Mouse (Mus musculus) layer of hippocampus, postnatal 10 days (tissue): Measurements from ENCODE around the gene Acvr1b. TPM values are rescaled to one million over a fixed set of nuclear protein-coding genes. Genes with fewer than 3 reads are reported as not detected.
A peak's percentile ranks its signal among the peaks of the same experiment; 100 is the strongest.

Source experiments
- DNase-seq, 2 experiments: peaks; one replicate each; pipeline ENCODE4 v3.0.0; 2021; ENCODE audit warnings: low spot score in 2 of 2
- total RNA-seq, 2 experiments: library from RNA; stranded (reverse); gene quantifications; 2 replicates each; pipeline ENCODE4 v1.2.3; 2021

Acvr1b gene
- total RNA-seq, 2 experiments from 2014 or later, result 78.9 to 79.2 TPM

GRCm38 (mm10) chr15:101174294-101175130, 645 bp downstream of the Acvr1b start:
- DNase-seq, result peak in 1 of 2 experiments; percentile 48

DNA sequence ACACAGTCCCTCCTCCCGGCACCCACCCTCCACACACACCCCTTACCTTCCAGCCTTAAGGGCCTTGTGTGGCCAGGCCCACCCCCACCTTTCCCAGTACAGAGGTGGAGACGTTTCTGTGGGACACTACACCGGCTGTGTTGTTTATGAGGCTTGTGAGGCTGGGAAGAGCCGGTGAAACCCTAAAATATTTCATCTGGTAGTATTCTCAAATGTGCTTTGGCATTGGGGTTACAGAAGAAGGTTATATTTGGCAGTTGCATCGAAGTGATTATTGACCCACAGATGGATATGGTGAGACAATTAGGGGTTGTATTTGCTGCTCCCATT, 1.2 kb downstream of the Acvr1b start:
- DNase-seq, result no peak

GRCm38 (mm10) chr15:101175613-101176283, 1.9 kb downstream of the Acvr1b start:
- DNase-seq, result no peak

DNA sequence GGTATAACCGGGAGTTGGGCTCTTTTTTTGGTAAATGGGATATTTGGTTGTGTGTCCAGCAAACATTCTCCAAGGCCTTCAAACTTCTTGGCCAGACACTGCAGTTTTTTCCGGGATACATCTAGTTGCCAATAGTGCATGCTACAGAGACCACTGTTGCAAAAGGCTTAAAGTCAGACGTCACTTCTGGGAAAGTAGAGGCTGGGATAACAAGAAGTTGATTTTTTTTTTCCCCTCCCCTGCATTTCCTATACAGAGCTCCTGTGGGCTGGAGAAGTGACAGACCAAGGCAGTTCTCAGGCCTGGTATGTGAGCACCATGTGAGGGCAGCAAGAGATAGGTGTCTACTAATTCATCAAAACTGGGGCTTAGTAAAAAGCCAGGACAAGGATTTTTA, 2.4 kb downstream of the Acvr1b start:
- no peak for DNase-seq

DNA sequence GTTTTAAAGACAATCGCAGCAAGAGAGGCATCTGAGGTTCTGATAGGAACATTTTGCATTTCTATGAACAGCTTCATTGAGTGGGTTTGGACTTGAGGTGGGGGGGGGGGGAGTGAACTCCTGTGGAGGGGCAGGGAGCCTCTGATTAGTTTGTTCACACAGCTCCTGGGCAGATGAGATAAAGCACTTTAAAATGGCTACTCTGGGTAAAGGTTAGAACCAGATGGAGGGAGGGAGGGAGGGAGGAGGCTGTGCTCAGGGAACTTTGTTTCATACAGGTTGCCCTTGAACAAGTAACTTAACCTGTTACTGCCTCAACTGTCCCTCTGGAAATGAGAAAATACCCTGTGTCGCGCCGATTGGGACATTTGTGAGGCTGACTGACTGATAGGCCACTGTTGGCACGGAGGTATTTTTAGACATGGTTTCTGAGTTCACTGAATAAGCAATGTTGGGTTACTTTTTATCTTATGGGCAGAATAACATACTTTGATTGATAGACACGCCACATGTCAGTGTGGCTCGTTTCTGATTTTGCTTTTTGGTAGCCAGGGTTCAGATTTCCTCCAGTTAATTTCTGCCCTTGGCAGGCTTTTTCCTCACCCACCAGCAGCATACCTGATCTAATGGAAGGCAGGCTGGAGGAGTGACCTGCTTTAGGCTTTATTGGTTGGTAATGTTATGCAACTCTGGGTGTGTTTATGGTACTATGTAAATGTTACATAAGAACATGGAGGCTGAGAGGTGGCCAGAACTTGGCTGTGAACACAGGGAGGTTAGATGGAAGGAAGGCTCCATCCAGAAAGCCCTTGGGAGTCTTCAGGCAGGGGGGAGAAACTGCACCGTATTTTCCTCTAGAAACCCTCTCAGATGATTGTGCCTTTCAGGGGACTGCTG, 3.2 kb downstream of the Acvr1b start:
- DNase-seq, result no peak

DNA sequence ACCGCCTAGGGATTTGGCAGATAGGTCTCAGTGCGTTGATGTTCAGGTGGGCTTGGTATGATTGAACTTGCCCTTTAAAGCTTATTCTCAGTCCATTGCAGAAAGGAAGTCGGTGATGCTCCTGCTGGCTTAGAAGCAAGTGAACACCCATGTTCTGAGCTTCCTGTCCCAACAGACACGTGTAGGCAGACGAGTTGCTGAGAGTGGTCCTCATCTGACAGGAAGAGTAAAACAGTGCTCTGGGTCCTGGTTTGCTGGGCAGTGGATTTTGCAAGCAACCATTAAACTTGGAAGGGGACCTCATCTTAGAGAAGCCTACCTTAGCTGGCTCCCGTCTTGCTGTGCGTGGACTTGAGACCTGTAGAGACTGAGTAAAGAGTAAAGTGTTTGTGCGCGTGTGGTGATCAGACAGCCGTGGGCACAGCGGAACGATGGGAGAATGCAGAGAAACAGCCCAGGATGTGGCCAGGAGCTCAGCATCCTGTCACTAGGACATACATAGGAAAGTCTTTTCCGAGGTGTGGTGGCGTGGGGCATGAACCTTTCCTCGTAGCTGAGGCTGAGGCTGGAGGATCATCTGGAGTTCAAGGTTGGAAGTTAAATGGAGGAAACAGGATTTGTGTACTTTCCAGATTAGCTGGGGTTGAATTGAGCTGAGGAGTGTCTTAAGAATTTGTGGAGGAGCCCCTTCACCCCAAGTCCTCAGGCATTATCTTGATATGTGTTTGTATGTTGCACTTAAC, 6.7 kb downstream of the Acvr1b start:
- DNase-seq, result no peak

DNA sequence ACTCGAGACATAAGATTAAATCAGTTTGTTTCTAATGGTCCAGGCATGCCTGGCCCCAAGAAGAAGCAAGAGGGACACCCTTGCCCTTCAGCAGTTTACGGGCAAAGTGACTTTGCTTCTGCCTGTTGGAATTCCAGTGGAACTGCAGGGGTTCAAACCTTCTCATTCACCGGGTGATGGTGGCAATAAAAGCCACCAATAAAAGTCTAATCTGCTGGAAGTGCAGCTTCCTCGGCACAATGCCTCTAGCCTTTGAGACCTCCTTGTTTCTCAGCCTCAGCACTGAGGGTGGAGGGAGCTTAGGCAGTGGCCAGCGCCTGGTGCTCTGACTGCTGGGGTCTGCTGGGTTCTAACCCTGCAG, 7.2 kb downstream of the Acvr1b start:
- no peak for DNase-seq

DNA sequence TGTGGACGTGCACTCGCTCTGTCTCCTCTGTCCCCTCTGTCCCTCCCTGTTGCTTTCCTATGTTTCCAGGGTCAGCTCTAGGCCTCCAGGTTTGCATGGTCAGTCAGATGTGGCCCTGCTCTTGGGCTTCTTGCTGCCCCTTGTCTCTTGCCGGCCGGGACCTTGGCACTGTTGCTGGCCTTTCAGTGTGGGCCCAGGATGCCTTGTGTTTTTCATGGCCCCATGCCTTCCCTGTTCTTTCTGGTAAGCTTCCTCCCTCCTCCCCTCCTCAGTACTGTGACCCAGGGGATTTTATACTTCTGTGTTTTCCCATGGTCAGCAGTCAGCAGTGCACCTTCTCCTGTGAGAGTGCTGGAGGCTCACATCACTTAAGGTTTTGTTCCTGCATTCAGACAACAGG, 7.6 kb downstream of the Acvr1b start:
- no peak for DNase-seq

DNA sequence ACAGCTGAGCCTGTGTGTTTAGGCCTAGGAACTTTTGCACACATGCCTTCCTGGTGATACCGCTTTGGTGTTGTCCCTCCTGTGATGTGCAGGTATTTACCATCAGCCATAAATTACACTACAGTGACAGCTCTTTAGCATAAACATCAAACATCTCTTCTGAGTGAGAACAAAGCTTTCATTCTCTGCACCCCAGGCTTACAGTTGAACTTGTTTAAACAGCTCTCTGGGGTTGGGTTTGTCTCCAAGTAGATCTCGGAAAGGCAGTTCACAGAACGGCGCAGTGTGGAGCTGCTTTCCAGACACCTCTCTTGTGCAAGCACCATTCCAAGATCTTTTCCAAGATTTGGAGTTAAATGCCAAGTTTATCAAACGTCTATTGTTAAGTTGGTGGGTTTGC, 8.8 kb downstream of the Acvr1b start:
- DNase-seq, result no peak

DNA sequence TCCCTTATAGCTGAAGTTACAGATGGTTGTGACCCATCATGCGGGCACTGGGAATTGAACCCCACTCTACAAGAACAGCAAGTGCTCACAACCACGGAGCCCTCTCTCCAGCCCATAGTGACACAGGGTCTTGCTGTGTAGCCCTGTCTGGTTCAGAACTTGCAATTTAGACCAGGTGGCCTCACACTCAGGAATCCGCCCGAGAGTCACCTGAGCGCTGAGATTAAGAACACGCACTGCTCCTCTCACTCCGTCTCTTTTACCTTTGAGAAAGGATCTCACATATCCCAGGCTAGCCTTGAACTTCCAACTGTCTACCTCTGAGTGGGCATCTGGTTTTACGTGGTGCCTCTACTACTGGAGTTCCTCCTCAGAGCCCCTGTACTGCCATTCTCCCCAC, 10.4 kb downstream of the Acvr1b start:
- DNase-seq, result no peak

GRCm38 (mm10) chr15:101185549-101185948, 11.7 kb downstream of the Acvr1b start:
- no peak for DNase-seq

- no peak for DNase-seq
Measured at GRCm38 (mm10) chr15:101187907-101188306, 14.0 kb downstream of the Acvr1b start.

- DNase-seq, result no peak
Measured at GRCm38 (mm10) chr15:101189981-101190761, 16.3 kb downstream of the Acvr1b start.

DNA sequence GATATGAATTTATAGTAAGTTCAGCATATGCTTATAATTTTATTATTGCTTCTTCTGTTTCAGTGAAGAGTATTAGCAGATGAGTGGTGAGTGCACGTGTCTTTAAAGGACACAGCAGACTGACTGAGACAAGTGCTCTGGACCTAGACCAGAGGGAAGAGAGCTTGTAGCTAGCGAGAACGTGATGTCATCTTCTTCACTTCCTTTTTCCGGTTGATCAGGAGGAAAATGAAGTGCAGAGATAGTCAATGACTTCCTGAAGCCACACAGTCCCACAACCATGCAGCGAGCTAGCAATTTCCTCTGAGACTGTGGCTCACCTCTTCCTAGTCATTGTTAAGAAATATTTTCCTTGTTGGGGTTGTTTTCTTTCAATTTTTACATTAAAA, 16.9 kb downstream of the Acvr1b start:
- no peak for DNase-seq

DNA sequence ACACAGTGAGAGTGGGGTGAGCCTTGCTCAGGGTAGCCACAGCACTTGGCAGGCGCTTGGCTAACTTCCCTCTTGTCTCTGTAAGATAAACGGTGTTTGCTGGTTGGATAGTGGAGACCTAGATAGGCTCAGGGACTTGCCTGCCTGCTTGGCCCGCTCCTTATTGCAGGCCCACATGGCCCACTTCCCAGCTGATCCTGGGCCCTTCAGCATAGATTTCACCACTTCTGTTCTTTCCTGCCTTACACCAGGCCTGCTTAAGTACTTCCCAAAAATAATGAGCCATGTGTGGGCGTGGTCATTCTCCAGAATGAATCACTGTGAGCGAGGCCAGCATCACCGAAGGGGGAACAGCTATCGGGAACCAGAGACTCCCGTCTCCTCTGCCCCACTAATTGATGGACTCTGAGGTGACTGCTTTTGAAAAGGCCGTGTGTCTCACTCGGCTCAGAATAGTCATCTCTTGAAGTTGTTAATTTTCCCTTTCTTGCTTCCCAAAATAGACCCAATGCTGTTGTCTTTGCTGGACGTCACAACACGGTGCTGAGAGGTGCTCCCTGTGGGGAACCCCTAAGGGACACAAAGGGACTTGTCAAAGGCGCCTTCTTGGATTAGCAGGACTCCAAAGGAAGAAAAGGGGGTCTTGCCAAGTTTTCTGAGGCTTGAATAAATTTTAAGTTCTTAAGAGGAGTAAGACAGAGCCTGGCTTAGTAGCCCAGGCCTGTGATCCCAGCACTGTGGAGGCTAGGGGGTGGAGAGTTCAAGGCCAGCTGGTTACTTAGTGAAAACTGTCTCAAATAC, 17.8 kb downstream of the Acvr1b start:
- no peak for DNase-seq

DNA sequence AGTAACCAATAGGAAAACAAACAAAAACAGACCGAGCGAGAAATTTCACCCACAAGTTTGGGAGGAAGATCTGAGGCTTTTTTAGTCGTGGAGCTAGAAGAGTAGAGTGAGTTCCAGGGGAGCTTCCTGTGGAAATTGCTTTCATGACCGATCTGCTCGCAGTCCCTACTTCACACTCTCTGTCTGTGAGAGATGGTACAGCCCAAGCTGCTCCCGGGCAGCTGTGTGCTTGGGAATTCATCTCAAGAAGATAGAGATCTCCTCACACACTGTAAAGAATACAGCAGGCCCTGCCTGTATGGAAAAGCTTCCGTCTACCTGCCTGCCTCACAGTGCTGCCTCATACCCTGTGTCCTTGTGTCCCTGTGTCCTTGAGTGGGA, 18.4 kb downstream of the Acvr1b start:
- DNase-seq, result no peak

DNA sequence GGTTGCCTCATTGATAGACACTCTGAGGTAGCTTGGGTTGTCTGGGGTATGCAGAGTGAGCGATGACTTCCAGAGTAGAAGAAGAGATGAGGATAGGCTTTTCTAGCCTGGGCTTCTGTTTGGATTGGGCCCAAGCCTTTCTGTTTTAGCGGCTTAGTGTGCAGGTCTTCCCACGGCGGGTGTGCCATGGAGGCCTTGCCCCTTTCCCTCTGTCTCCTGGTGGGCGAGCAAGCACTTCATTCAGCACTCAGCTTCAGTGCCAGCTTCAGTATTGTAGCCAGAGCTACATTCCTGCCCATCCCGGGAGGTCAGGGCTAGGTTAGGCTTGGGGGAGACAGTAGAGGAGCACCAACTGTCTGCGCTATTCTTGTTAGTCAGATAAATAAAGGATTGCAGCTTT, 18.8 kb downstream of the Acvr1b start:
- DNase-seq, result no peak

- DNase-seq, result no peak
Measured at GRCm38 (mm10) chr15:101193971-101194370, 20.1 kb downstream of the Acvr1b start.

GRCm38 (mm10) chr15:101194951-101195823, 21.3 kb downstream of the Acvr1b start:
- no peak for DNase-seq
